Mouse (Mus musculus) MEL (cell line): ENCODE results near the gene Fcgr1. TPM values are rescaled to one million over a fixed set of nuclear protein-coding genes. Genes with fewer than 3 reads are reported as not detected.
A peak's percentile ranks its signal among the peaks of the same experiment; 100 is the strongest.

Source experiments
- DNase-seq: peaks from one replicate; pipeline ENCODE4 v3.0.0; 2011; ENCODE audit warnings: low read depth, low spot score
- H3K27ac ChIP-seq: 2 replicates; pipeline ENCODE4 v1.5.1; 2012; ENCODE audit warnings: low read depth, mild to moderate bottlenecking, control low read depth, low read length, moderate library complexity; ENCODE audit not compliant: control insufficient read depth
- H3K27me3 ChIP-seq, 2 experiments: fragments of 150-350 bp in 1 of 2; sonication (generic) in 1 of 2; 2 replicates each; pipeline ENCODE4 v1.6.1; 2012; ENCODE audit warnings: low read length in 2 of 2, mild to moderate bottlenecking in 2 of 2, improper control_type of control experiment in 1 of 2, moderate library complexity in 1 of 2; ENCODE audit not compliant: insufficient read depth in 2 of 2, control insufficient read depth in 1 of 2
- H3K36me3 ChIP-seq, 2 experiments: 2 replicates each; pipeline ENCODE4 v1.6.1; 2012 to 2014; ENCODE audit warnings: low read length in 2 of 2, improper control_type of control experiment in 1 of 2, inconsistent platforms in 1 of 2, mild to moderate bottlenecking in 1 of 2; ENCODE audit not compliant: insufficient read depth in 2 of 2, control insufficient read depth in 1 of 2
- H3K4me1 ChIP-seq, 2 experiments: fragments of 150-350 bp in 1 of 2; sonication (generic) in 1 of 2; 2 replicates each; pipeline ENCODE4 v1.6.1; 2012; ENCODE audit warnings: low read length in 2 of 2, improper control_type of control experiment in 1 of 2, mild to moderate bottlenecking in 1 of 2; ENCODE audit not compliant: insufficient read depth in 2 of 2, control insufficient read depth in 1 of 2
- H3K4me3 ChIP-seq, 2 experiments: fragments of 150-350 bp in 1 of 2; sonication (generic) in 1 of 2; 2 replicates each; pipeline ENCODE4 v1.5.1; 2012; ENCODE audit warnings: low read depth in 2 of 2, low read length in 2 of 2, mild to moderate bottlenecking in 2 of 2, moderate library complexity in 2 of 2, control low read depth in 1 of 2, improper control_type of control experiment in 1 of 2; ENCODE audit not compliant: control insufficient read depth in 1 of 2, insufficient read depth in 1 of 2
- H3K79me2 ChIP-seq: 2 replicates; pipeline ENCODE4 v1.6.1; 2012; ENCODE audit warnings: mild to moderate bottlenecking, low read length, moderate library complexity; ENCODE audit not compliant: control insufficient read depth, poor library complexity, insufficient read depth
- H3K9ac ChIP-seq: 2 replicates; pipeline ENCODE4 v1.6.1; 2012; ENCODE audit warnings: low read depth, mild to moderate bottlenecking, control low read depth, low read length, moderate library complexity; ENCODE audit not compliant: control insufficient read depth, poor library complexity, severe bottlenecking
- H3K9me3 ChIP-seq: fragments of 150-350 bp; sonication (generic); replicated peaks from 2 replicates; pipeline ENCODE4 v1.6.1; 2012; ENCODE audit warnings: mild to moderate bottlenecking, low read length, improper control_type of control experiment, moderate library complexity; ENCODE audit not compliant: insufficient read depth
- CHD1 ChIP-seq: IDR thresholded peaks from 2 replicates; pipeline ENCODE4 v1.6.1; 2012; ENCODE audit warnings: low read depth, mild to moderate bottlenecking, inconsistent platforms, low read length, improper control_type of control experiment
- CTCF ChIP-seq, 3 experiments: IDR thresholded peaks in 2 of 3; conservative IDR thresholded peaks in 1 of 3; 2 replicates each; pipeline ENCODE4 v1.5.1; 2011 to 2012; ENCODE audit warnings: low read length in 3 of 3, low read depth in 2 of 3, mild to moderate bottlenecking in 2 of 3, improper control_type of control experiment in 1 of 3, inconsistent platforms in 1 of 3, mixed read lengths in 1 of 3, moderate library complexity in 1 of 3; ENCODE audit not compliant: control insufficient read depth in 1 of 3, insufficient read depth in 1 of 3, poor library complexity in 1 of 3, severe bottlenecking in 1 of 3
- ELF1 ChIP-seq: IDR thresholded peaks from 2 replicates; pipeline ENCODE4 v1.6.1; 2014; ENCODE audit warnings: low read depth, mild to moderate bottlenecking, inconsistent platforms, low read length, improper control_type of control experiment, moderate library complexity
- EP300 ChIP-seq, 2 experiments: IDR thresholded peaks; 2 replicates each; pipeline ENCODE4 v1.6.1; 2011; ENCODE audit warnings: improper control_type of control experiment in 2 of 2, low read length in 2 of 2, low read depth in 1 of 2, mild to moderate bottlenecking in 1 of 2
- GABPA ChIP-seq: IDR thresholded peaks from 2 replicates; pipeline ENCODE4 v1.6.1; 2012; ENCODE audit warnings: low read depth, mild to moderate bottlenecking, inconsistent platforms, low read length, improper control_type of control experiment, moderate library complexity
- GATA1 ChIP-seq: IDR thresholded peaks from 2 replicates; pipeline ENCODE4 v1.6.1; 2011; ENCODE audit warnings: low read depth, low read length, improper control_type of control experiment
- JUND ChIP-seq: IDR thresholded peaks from 2 replicates; pipeline ENCODE4 v1.6.1; 2011; ENCODE audit warnings: low read depth, mild to moderate bottlenecking, improper control_type of control experiment, low read length
- KAT2A ChIP-seq: conservative IDR thresholded peaks from 2 replicates; pipeline ENCODE4 v1.6.1; 2012; ENCODE audit warnings: low read depth, low read length, improper control_type of control experiment, inconsistent platforms
- MAZ ChIP-seq: IDR thresholded peaks from 2 replicates; pipeline ENCODE4 v1.6.1; 2012; ENCODE audit warnings: low read depth, mild to moderate bottlenecking, inconsistent platforms, low read length, improper control_type of control experiment
- MYB ChIP-seq: IDR thresholded peaks from 2 replicates; pipeline ENCODE4 v1.6.1; 2011; ENCODE audit warnings: mild to moderate bottlenecking, low read depth, low read length, improper control_type of control experiment
- NELFE ChIP-seq: IDR thresholded peaks from 2 replicates; pipeline ENCODE4 v1.6.1; 2011; ENCODE audit warnings: low read depth, low read length, improper control_type of control experiment
- POLR2AphosphoS2 ChIP-seq: IDR thresholded peaks from 2 replicates; pipeline ENCODE4 v1.6.1; 2011; ENCODE audit warnings: low read length, improper control_type of control experiment
- POLR2AphosphoS5 ChIP-seq: IDR thresholded peaks from 2 replicates; pipeline ENCODE4 v1.6.1; 2012; ENCODE audit warnings: low read depth, borderline replicate concordance, mild to moderate bottlenecking, inconsistent platforms, low read length, moderate library complexity, mixed read lengths
- SIN3A ChIP-seq: IDR thresholded peaks from 2 replicates; pipeline ENCODE4 v1.6.1; 2012; ENCODE audit warnings: low read length, improper control_type of control experiment, inconsistent platforms
- SMC3 ChIP-seq: IDR thresholded peaks from 2 replicates; pipeline ENCODE4 v1.6.1; 2011; ENCODE audit warnings: low read depth, low read length, improper control_type of control experiment
- TAL1 ChIP-seq: IDR thresholded peaks from 2 replicates; pipeline ENCODE4 v1.6.1; 2012; ENCODE audit warnings: mild to moderate bottlenecking, inconsistent platforms, low read length, moderate library complexity, mixed read lengths
- TBP ChIP-seq: IDR thresholded peaks from 2 replicates; pipeline ENCODE4 v1.8.0; 2011; ENCODE audit warnings: low read depth, low read length, improper control_type of control experiment
- TCF12 ChIP-seq: IDR thresholded peaks from 2 replicates; pipeline ENCODE4 v1.6.1; 2014; ENCODE audit warnings: low read depth, mild to moderate bottlenecking, inconsistent platforms, low read length, improper control_type of control experiment, moderate library complexity
- UBTF ChIP-seq: IDR thresholded peaks from 2 replicates; pipeline ENCODE4 v1.6.1; 2012; ENCODE audit warnings: low read depth, mild to moderate bottlenecking, inconsistent platforms, low read length, improper control_type of control experiment, moderate library complexity, borderline replicate concordance; ENCODE audit not compliant: insufficient read depth
- USF1 ChIP-seq: IDR thresholded peaks from 2 replicates; pipeline ENCODE4 v1.6.1; 2014; ENCODE audit warnings: low read depth, mild to moderate bottlenecking, inconsistent platforms, low read length, improper control_type of control experiment, moderate library complexity
- polyA plus RNA-seq, 2 experiments: library from polyadenylated mRNA; stranded (reverse) in 1 of 2; unstranded in 1 of 2; fragments of >175 nt in 1 of 2; fragments of >200 nt in 1 of 2; gene quantifications; 2 replicates each; pipeline versions ENCODE4 v1.2.1 to v1.2.4; 2012; ENCODE audit warnings: low replicate concordance in 2 of 2, low read depth in 1 of 2; ENCODE audit not compliant: insufficient read length in 2 of 2, insufficient read depth in 1 of 2, missing spikeins in 1 of 2
- total RNA-seq: library from RNA; depleted of rRNA; stranded (reverse); fragments of 300-350 nt; gene quantifications from 2 replicates; pipeline ENCODE4 v1.2.3, GENCODE M21; 2012; rRNA removed

The Fcgr1 gene
- total and polyA plus RNA-seq, 3 experiments = 2.8 to 4.7 TPM; not detected in 1

GRCm38 (mm10) chr3:96235836-96236235, 57.9 kb downstream of the Fcgr1 start:
- Histone ChIP-seq H3K4me3 (no peak overlapping the region), H3K9ac (no peak overlapping the region), H3K79me2 (peaks cover 4% of the 10 kb centered on the region; the same call in 1 of the 2 replicates), H3K9me3 (no peaks in the 10 kb centered on the region), H3K27me3 (no peaks in the 10 kb centered on the region), H3K4me1 (peaks cover 8 to 24% of the 10 kb centered on the region in 2 experiments), H3K36me3 (peaks cover 0 to 23% of the 10 kb centered on the region in 2 experiments; a peak in 2 of 4 replicates), H3K27ac (no peak overlapping the region)
- peak; percentile 46 for DNase-seq
- no peak for TF ChIP-seq SIN3A
- no peak for TF ChIP-seq POLR2AphosphoS2
- no peak for TF ChIP-seq POLR2AphosphoS5
- TF ChIP-seq GABPA = no peak
- TF ChIP-seq ELF1 = no peak
- no peak for TF ChIP-seq TBP
- TF ChIP-seq SMC3 = no peak
- no peak for TF ChIP-seq MAZ
- no peak for TF ChIP-seq KAT2A
- TF ChIP-seq EP300 (IDR thresholded peaks at IDR 0.05; ENCODE audit: low read depth in 1 of 2, low read length in 2 of 2) = no peak
- no peak for TF ChIP-seq TCF12
- no peak for TF ChIP-seq CTCF (IDR thresholded peaks at IDR 0.05 in 2 of 3, conservative IDR thresholded peaks at IDR 0.05 in 1 of 3; ENCODE audit: control insufficient read depth in 1 of 3, insufficient read depth in 1 of 3, low read depth in 2 of 3, low read length in 3 of 3, poor library complexity in 1 of 3, severe bottlenecking in 1 of 3)
- TF ChIP-seq UBTF = no peak
- TF ChIP-seq CHD1 = no peak
- TF ChIP-seq GATA1 = no peak
- TF ChIP-seq NELFE = no peak
- TF ChIP-seq MYB = no peak
- no peak for TF ChIP-seq TAL1
- TF ChIP-seq USF1 = no peak

- Histone ChIP-seq H3K9ac (no peak overlapping the region), H3K27ac (no peak overlapping the region), H3K79me2 (peaks cover 4% of the 10 kb centered on the region; the same call in 1 of the 2 replicates), H3K27me3 (no peaks in the 10 kb centered on the region), H3K9me3 (no peaks in the 10 kb centered on the region), H3K4me1 (peaks cover 11 to 28% of the 10 kb centered on the region in 2 experiments), H3K4me3 (no peak overlapping the region), H3K36me3 (peaks cover 0 to 24% of the 10 kb centered on the region in 2 experiments; a peak in 2 of 4 replicates)
- TF ChIP-seq JUND = no peak
- peak; percentile 52 for DNase-seq
Observed at GRCm38 (mm10) chr3:96234914-96235313, 58.9 kb downstream of the Fcgr1 start.

Other genes with a start within 250 kb of the Fcgr1 start
- 24.4 and 28.9 TPM in 2 replicates for gene Vps45, start 235.5 kb downstream of the Fcgr1 start, total RNA-seq
- 10 to 100 TPM; 20.6 to 92.0 TPM for gene Vps45, start 235.5 kb downstream of the Fcgr1 start, polyA plus RNA-seq
- gene Otud7b, start 189.4 kb downstream of the Fcgr1 start, total RNA-seq = 25.8 and 27.5 TPM in 2 replicates
- 10 to 100 TPM; 17.9 to 24.4 TPM for gene Otud7b, start 189.4 kb downstream of the Fcgr1 start, polyA plus RNA-seq
- 0.62 and 0.77 TPM in 2 replicates for gene Mtmr11, start 132.0 kb downstream of the Fcgr1 start, total RNA-seq
- gene Mtmr11, start 132.0 kb downstream of the Fcgr1 start, polyA plus RNA-seq = 1 to 10 TPM in 1 of 2 experiments, not detected in 1; 1.4 TPM
- gene Sf3b4, start 121.6 kb downstream of the Fcgr1 start, total RNA-seq = 135 and 157 TPM in 2 replicates
- 100 to 1,000 TPM; 102 to 423 TPM for gene Sf3b4, start 121.6 kb downstream of the Fcgr1 start, polyA plus RNA-seq
- gene Sv2a, start 112.8 kb downstream of the Fcgr1 start, total RNA-seq = 0.77 and 2.1 TPM in 2 replicates
- gene Sv2a, start 112.8 kb downstream of the Fcgr1 start, polyA plus RNA-seq = 1 to 10 TPM in 1 of 2 experiments, not detected in 1; 3.3 TPM
- 115 and 123 TPM in 2 replicates for gene Bola1, start 74.3 kb downstream of the Fcgr1 start, total RNA-seq
- 100 to 1,000 TPM in 1 of 2 experiments, not detected in 1; 124 TPM for gene Bola1, start 74.3 kb downstream of the Fcgr1 start, polyA plus RNA-seq
- gene Hist2h2ab, start 74.1 kb downstream of the Fcgr1 start, total RNA-seq = 197 and 234 TPM in 2 replicates
- under 1 TPM in 1 of 2 experiments, not detected in 1; 0.72 TPM for gene Hist2h2ab, start 74.1 kb downstream of the Fcgr1 start, polyA plus RNA-seq
- 2,824 and 3,687 TPM in 2 replicates for gene Hist2h2ac, start 73.1 kb downstream of the Fcgr1 start, total RNA-seq
- gene Hist2h2ac, start 73.1 kb downstream of the Fcgr1 start, polyA plus RNA-seq = 1 to 10 TPM in 1 of 2 experiments, not detected in 1; 4.8 TPM
- gene Hist2h2be, start 72.8 kb downstream of the Fcgr1 start, total RNA-seq = 1.6 and 1.8 TPM in 2 replicates
- 1 to 10 TPM in 1 of 2 experiments, not detected in 1; 3.2 TPM for gene Hist2h2be, start 72.8 kb downstream of the Fcgr1 start, polyA plus RNA-seq
- gene Hist2h3c2, start 54.8 kb downstream of the Fcgr1 start, total RNA-seq = 2,744 and 3,348 TPM in 2 replicates
- gene Hist2h3c2, start 54.8 kb downstream of the Fcgr1 start, polyA plus RNA-seq = 1,000 to 10,000 TPM in 1 of 2 experiments, 1 to 10 TPM in 1; 8.2 to 1,897 TPM
- 11,232 and 13,053 TPM in 2 replicates for gene Hist2h2aa2, start 53.7 kb downstream of the Fcgr1 start, total RNA-seq
- gene Hist2h2aa2, start 53.7 kb downstream of the Fcgr1 start, polyA plus RNA-seq = 10 to 100 TPM in 1 of 2 experiments, not detected in 1; 18.4 TPM
- 3,456 and 4,103 TPM in 2 replicates for gene Hist2h2aa1, start 48.5 kb downstream of the Fcgr1 start, total RNA-seq
- gene Hist2h2aa1, start 48.5 kb downstream of the Fcgr1 start, polyA plus RNA-seq = 1 to 10 TPM in 1 of 2 experiments, not detected in 1; 1.5 TPM
- gene Hist2h3c1, start 47.3 kb downstream of the Fcgr1 start, total RNA-seq = 1.3 and 1.5 TPM in 2 replicates
- gene Hist2h3c1, start 47.3 kb downstream of the Fcgr1 start, polyA plus RNA-seq = not detected
- gene Hist2h4, start 30.7 kb downstream of the Fcgr1 start, total RNA-seq = 195 and 290 TPM in 2 replicates
- 1 to 10 TPM in 1 of 2 experiments, not detected in 1; 1.5 TPM for gene Hist2h4, start 30.7 kb downstream of the Fcgr1 start, polyA plus RNA-seq
- 3,962 and 5,017 TPM in 2 replicates for gene Hist2h3b, start 25.3 kb downstream of the Fcgr1 start, total RNA-seq
- gene Hist2h3b, start 25.3 kb downstream of the Fcgr1 start, polyA plus RNA-seq = 10 to 100 TPM in 1 of 2 experiments, not detected in 1; 71.7 TPM
- 6,680 and 8,754 TPM in 2 replicates for gene Hist2h2bb, start 24.2 kb downstream of the Fcgr1 start, total RNA-seq
- 10 to 100 TPM in 1 of 2 experiments, not detected in 1; 11.2 TPM for gene Hist2h2bb, start 24.2 kb downstream of the Fcgr1 start, polyA plus RNA-seq
- gene BC107364, start 158.3 kb upstream of the Fcgr1 start, total RNA-seq = not detected in 2 replicates
- gene BC107364, start 158.3 kb upstream of the Fcgr1 start, polyA plus RNA-seq = under 1 TPM in 1 of 2 experiments, not detected in 1; 0.17 TPM
- not detected in 2 replicates for gene Hfe2, start 231.2 kb upstream of the Fcgr1 start, total RNA-seq
- not detected for gene Hfe2, start 231.2 kb upstream of the Fcgr1 start, polyA plus RNA-seq